Mouse (Mus musculus): Measurements from ENCODE around the gene S1pr4. TPM values are rescaled to one million over a fixed set of nuclear protein-coding genes. Genes with fewer than 3 reads are reported as not detected.
A peak's percentile ranks its signal among the peaks of the same experiment; 100 is the strongest.

The S1pr4 gene
- polyA plus RNA-seq, 1 experiment from 2014 or later = 4.1 TPM

DNA sequence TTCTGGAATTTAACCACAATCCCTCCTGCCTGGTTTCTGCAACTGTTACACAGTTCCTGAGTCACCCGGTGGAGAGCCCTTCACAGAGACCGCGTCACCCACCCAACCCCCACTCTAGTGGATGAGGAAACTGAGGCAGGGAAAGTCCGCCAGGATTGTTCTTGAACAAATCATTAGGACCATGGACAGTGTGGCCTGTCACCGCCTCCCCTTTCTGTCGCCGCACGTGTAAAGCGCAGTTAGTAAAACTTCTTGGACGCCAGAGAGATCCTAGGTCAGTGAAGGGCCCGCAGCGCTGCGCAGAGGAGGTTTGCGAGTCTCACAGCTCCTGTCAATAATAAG is 47.0 kb downstream of the S1pr4 start:
- Histone ChIP-seq H3K9me3 (replicated peaks) (no peaks in the 10 kb centered on the region), H3K4me3 (replicated peaks) (no peak overlapping the region), H3K4me1 (replicated peaks) (peaks cover 12% of the 10 kb centered on the region; the same call in 1 of the 2 replicates), H3K4me2 (no peak overlapping the region), H3K36me3 (replicated peaks) (no peaks in the 10 kb centered on the region), H3K27ac (replicated peaks) (no peak overlapping the region), H3K9ac (no peak overlapping the region), H3K27me3 (peaks cover 93% of the 10 kb centered on the region)
- ATAC-seq (ENCODE audit: insufficient read depth) = no peak
- 3% methylated on average over 14 of the region's 14 CpGs for whole genome bisulfite sequencing (ENCODE audit: insufficient replicate concordance)

DNA sequence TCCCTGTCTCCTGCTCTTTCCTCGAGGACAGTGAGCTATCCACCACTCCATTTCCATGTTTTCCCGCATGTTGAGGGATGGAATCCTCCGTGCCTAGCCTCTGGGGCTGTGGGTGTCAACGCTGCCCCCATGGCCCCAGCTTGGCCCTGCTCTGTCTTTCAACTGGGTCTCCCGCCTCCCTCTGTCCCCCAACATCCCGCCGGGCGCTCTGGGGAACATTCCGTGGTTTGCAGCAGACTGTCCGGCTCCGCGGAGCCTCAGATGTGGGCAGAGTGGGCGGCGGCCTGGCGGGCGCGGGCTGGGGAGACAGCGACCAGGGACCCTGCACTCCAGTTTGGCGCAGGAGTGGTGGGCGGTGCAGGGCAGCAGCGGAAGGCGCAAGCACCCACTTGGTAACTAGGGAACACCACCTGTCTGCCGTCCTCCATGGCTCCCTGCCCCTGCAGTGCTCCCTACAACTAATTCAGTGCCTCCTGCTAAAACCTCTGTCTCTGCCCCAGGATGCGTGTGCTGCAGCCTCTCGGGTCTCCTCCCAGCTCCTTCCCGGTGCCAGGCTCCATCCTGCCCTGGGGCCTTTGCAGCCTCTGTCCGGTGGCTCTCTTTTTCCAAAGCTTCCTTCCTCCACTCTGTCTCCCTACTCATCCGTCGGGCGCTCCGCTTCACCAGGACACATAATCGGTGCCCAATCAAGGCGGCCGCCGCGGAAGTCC is 47.5 kb downstream of the S1pr4 start:
- ATAC-seq (ENCODE audit: insufficient read depth) = no peak
- WGBS (ENCODE audit: insufficient replicate concordance) = 7% methylated on average over 36 of the region's 36 CpGs
- H3K4me1 ChIP-seq (replicated peaks) = peaks cover 11% of the 10 kb centered on the region; the same call in 1 of the 2 replicates
- H3K27me3 ChIP-seq = peaks cover 91% of the 10 kb centered on the region
- no peaks in the 10 kb centered on the region for H3K9me3 ChIP-seq (replicated peaks)
- H3K36me3 ChIP-seq (replicated peaks) = no peaks in the 10 kb centered on the region
- H3K4me3 ChIP-seq (replicated peaks) = no peak overlapping the region
- H3K4me2 ChIP-seq = no peak overlapping the region
- no peak overlapping the region for H3K27ac ChIP-seq (replicated peaks)
- H3K9ac ChIP-seq = no peak overlapping the region

DNA sequence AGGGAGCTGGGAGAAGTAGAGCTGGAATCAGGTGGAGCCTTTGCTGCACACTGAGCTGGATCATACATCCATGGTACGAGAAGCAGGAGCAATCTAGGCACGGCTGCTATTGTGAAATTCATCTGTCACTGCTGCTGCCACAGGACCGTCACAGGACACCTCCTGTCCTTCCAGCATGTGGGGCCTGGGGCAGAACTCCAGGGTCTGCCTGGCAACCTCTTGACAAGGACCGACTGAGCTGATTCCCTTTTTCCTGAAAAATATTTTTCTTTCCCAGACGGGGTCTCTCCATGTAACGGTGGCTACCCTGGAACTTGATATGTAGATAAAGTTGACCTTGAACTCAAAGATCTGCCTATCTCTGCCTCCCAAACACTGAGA is 48.6 kb downstream of the S1pr4 start:
- peaks cover 87% of the 10 kb centered on the region for H3K27me3 ChIP-seq
- no peak for ATAC-seq (ENCODE audit: insufficient read depth)
- H3K4me2 ChIP-seq = no peak overlapping the region
- H3K36me3 ChIP-seq (replicated peaks) = no peaks in the 10 kb centered on the region
- no peak overlapping the region for H3K27ac ChIP-seq (replicated peaks)
- no peak overlapping the region for H3K9ac ChIP-seq
- no peak overlapping the region for H3K4me3 ChIP-seq (replicated peaks)
- WGBS (ENCODE audit: insufficient replicate concordance) = 32% methylated on average over 6 of the region's 6 CpGs
- no peaks in the 10 kb centered on the region for H3K9me3 ChIP-seq (replicated peaks)
- 0 out of 2 replicates have a peak, but pooled peaks cover 3% of the 10 kb centered on the region for H3K4me1 ChIP-seq (replicated peaks)

DNA sequence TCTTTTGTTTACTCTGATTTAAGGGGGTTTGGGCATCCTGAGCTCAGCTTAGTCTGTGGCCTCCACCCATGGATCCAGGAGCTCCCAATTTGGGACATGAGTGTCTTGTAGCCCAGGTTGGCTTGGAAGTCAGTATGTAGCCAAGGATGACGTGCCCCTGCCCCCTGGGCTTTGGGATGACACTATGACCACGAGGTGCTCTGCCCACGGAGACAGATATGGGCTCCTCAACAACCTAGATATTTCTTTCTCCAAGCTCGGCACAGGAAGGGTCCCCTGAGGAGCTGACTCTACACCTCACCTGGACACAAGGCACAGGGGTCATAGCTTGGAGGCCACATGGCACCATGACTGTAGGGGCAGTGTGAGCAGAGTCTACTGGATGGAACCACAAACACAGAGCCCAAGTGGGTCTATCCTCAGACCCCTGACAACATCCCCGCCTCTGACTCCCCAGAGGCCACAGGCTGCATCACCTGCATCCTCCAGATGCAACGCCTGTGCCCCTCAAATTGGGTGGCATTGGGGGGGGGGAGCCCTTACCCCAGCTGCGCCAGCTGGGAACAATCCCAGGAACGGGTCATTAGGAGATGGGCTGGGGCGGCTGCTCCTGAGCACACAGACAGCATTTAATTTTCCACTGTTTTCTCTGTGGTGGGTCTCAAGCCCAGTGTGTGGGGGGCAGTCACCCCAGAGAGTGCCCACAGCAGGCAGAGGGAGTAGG is 49.1 kb downstream of the S1pr4 start:
- Histone ChIP-seq H3K4me2 (no peak overlapping the region), H3K27ac (replicated peaks) (no peak overlapping the region), H3K9ac (no peak overlapping the region), H3K4me1 (replicated peaks) (0 out of 2 replicates have a peak, but pooled peaks cover 3% of the 10 kb centered on the region), H3K36me3 (replicated peaks) (no peaks in the 10 kb centered on the region), H3K4me3 (replicated peaks) (no peak overlapping the region), H3K9me3 (replicated peaks) (no peaks in the 10 kb centered on the region), H3K27me3 (peaks cover 82% of the 10 kb centered on the region)
- WGBS (ENCODE audit: insufficient replicate concordance) = 45% methylated on average over 9 of the region's 9 CpGs
- no peak for ATAC-seq (ENCODE audit: insufficient read depth)

GRCm38 (mm10) chr10:81450140-81450539 is 49.8 kb downstream of the S1pr4 start:
- ATAC-seq (ENCODE audit: insufficient read depth) = 0 out of 2 replicates have a peak, but pooled peaks have one; percentile 34
- H3K9ac ChIP-seq = no peak overlapping the region
- no peak overlapping the region for H3K4me3 ChIP-seq (replicated peaks)
- H3K4me2 ChIP-seq = no peak overlapping the region
- peaks cover 75% of the 10 kb centered on the region for H3K27me3 ChIP-seq
- no peak overlapping the region for H3K27ac ChIP-seq (replicated peaks)
- H3K9me3 ChIP-seq (replicated peaks) = no peaks in the 10 kb centered on the region
- WGBS (ENCODE audit: insufficient replicate concordance) = 1% methylated on average over 7 of the region's 7 CpGs
- H3K36me3 ChIP-seq (replicated peaks) = no peaks in the 10 kb centered on the region
- 0 out of 2 replicates have a peak, but pooled peaks cover 3% of the 10 kb centered on the region for H3K4me1 ChIP-seq (replicated peaks)

Small RNAs within 50 kb of the gene (microRNA-seq; reads per million reads assigned to microRNA genes)
- gene Gm25595 = not detected

Other genes with a start within 250 kb of the S1pr4 start
- 1.9 and 2.1 TPM in 2 replicates for gene Matk, start 247.2 kb downstream of the S1pr4 start, polyA plus RNA-seq (2015; fragmentation: Nextera tagmentation; extraction: Ambion mirVana)
- 78.7 and 92.2 TPM in 2 replicates for gene Mrpl54, start 233.2 kb downstream of the S1pr4 start, polyA plus RNA-seq (2015; fragmentation: Nextera tagmentation; extraction: Ambion mirVana)
- gene Apba3, start 233.2 kb downstream of the S1pr4 start, polyA plus RNA-seq (2015; fragmentation: Nextera tagmentation; extraction: Ambion mirVana) = 24.0 and 27.3 TPM in 2 replicates
- gene Tjp3, start 208.6 kb downstream of the S1pr4 start, polyA plus RNA-seq (2015; fragmentation: Nextera tagmentation; extraction: Ambion mirVana) = 0.93 and 1.4 TPM in 2 replicates
- gene Pip5k1c, start 207.2 kb downstream of the S1pr4 start, polyA plus RNA-seq (2015; fragmentation: Nextera tagmentation; extraction: Ambion mirVana) = 13.4 and 15.2 TPM in 2 replicates
- 24.3 and 29.5 TPM in 2 replicates for gene Cactin, start 179.0 kb downstream of the S1pr4 start, polyA plus RNA-seq (2015; fragmentation: Nextera tagmentation; extraction: Ambion mirVana)
- 4.0 and 5.0 TPM in 2 replicates for gene Tbxa2r, start 171.4 kb downstream of the S1pr4 start, polyA plus RNA-seq (2015; fragmentation: Nextera tagmentation; extraction: Ambion mirVana)
- not detected in 2 replicates for gene Gipc3, start 156.9 kb downstream of the S1pr4 start, polyA plus RNA-seq (2015; fragmentation: Nextera tagmentation; extraction: Ambion mirVana)
- gene Hmg20b, start 149.7 kb downstream of the S1pr4 start, polyA plus RNA-seq (2015; fragmentation: Nextera tagmentation; extraction: Ambion mirVana) = 22.3 and 22.6 TPM in 2 replicates
- gene Mfsd12, start 142.6 kb downstream of the S1pr4 start, polyA plus RNA-seq (2015; fragmentation: Nextera tagmentation; extraction: Ambion mirVana) = 15.0 and 16.5 TPM in 2 replicates
- gene 4930404N11Rik, start 134.3 kb downstream of the S1pr4 start, polyA plus RNA-seq (2015; fragmentation: Nextera tagmentation; extraction: Ambion mirVana) = 2.3 and 2.9 TPM in 2 replicates
- 127 and 147 TPM in 2 replicates for gene Fzr1, start 121.6 kb downstream of the S1pr4 start, polyA plus RNA-seq (2015; fragmentation: Nextera tagmentation; extraction: Ambion mirVana)
- gene Dohh, start 115.7 kb downstream of the S1pr4 start, polyA plus RNA-seq (2015; fragmentation: Nextera tagmentation; extraction: Ambion mirVana) = 50.9 and 56.2 TPM in 2 replicates
- 0.75 and 0.88 TPM in 2 replicates for gene Gm48551, start 115.7 kb downstream of the S1pr4 start, polyA plus RNA-seq (2015; fragmentation: Nextera tagmentation; extraction: Ambion mirVana)
- gene Gm48552, start 111.1 kb downstream of the S1pr4 start, polyA plus RNA-seq (2015; fragmentation: Nextera tagmentation; extraction: Ambion mirVana) = 0.56 TPM in 1 of 2 replicates, not detected in the other
- 1.9 and 2.3 TPM in 2 replicates for gene Smim24, start 107.1 kb downstream of the S1pr4 start, polyA plus RNA-seq (2015; fragmentation: Nextera tagmentation; extraction: Ambion mirVana)
- 9.5 and 11.5 TPM in 2 replicates for gene Nfic, start 44.5 kb downstream of the S1pr4 start, polyA plus RNA-seq (2015; fragmentation: Nextera tagmentation; extraction: Ambion mirVana)
- 0.02 TPM in 1 of 2 replicates, not detected in the other for gene Celf5, start 17.4 kb downstream of the S1pr4 start, polyA plus RNA-seq (2015; fragmentation: Nextera tagmentation; extraction: Ambion mirVana)
- 43.7 and 52.0 TPM in 2 replicates for gene Ncln, start 3.7 kb downstream of the S1pr4 start, polyA plus RNA-seq (2015; fragmentation: Nextera tagmentation; extraction: Ambion mirVana)
- 4.3 and 5.6 TPM in 2 replicates for gene Gna15, start 24.1 kb upstream of the S1pr4 start, polyA plus RNA-seq (2015; fragmentation: Nextera tagmentation; extraction: Ambion mirVana)
- 20.3 and 24.6 TPM in 2 replicates for gene Gna11, start 45.1 kb upstream of the S1pr4 start, polyA plus RNA-seq (2015; fragmentation: Nextera tagmentation; extraction: Ambion mirVana)
- 243 and 271 TPM in 2 replicates for gene Aes, start 59.4 kb upstream of the S1pr4 start, polyA plus RNA-seq (2015; fragmentation: Nextera tagmentation; extraction: Ambion mirVana)
- gene Tle2, start 74.4 kb upstream of the S1pr4 start, polyA plus RNA-seq (2015; fragmentation: Nextera tagmentation; extraction: Ambion mirVana) = 2.2 and 2.6 TPM in 2 replicates
- gene Tle6, start 100.9 kb upstream of the S1pr4 start, polyA plus RNA-seq (2015; fragmentation: Nextera tagmentation; extraction: Ambion mirVana) = 3.5 TPM in 2 replicates
- gene BC025920, start 106.1 kb upstream of the S1pr4 start, polyA plus RNA-seq (2015; fragmentation: Nextera tagmentation; extraction: Ambion mirVana) = 0.23 and 0.24 TPM in 2 replicates
- gene Sirt6, start 127.7 kb upstream of the S1pr4 start, polyA plus RNA-seq (2015; fragmentation: Nextera tagmentation; extraction: Ambion mirVana) = 7.7 and 9.1 TPM in 2 replicates
- gene Ankrd24, start 128.4 kb upstream of the S1pr4 start, polyA plus RNA-seq (2015; fragmentation: Nextera tagmentation; extraction: Ambion mirVana) = 1.8 and 2.3 TPM in 2 replicates
- 1.7 TPM in 2 replicates for gene Gm10778, start 148.9 kb upstream of the S1pr4 start, polyA plus RNA-seq (2015; fragmentation: Nextera tagmentation; extraction: Ambion mirVana)
- gene Zfp433, start 204.7 kb upstream of the S1pr4 start, polyA plus RNA-seq (2015; fragmentation: Nextera tagmentation; extraction: Ambion mirVana) = 4.0 and 4.3 TPM in 2 replicates

Measured in liver, embryonic 15.5 days (tissue).